Mouse (Mus musculus): ENCODE results near the gene Cyp4f18.
"Not testable (repeated sequence)": the region's sequence is repeated elsewhere in the genome, so short reads cannot be mapped to it uniquely, and the experiment has no call there.

Gene Cyp4f18

GRCm38 (mm10) chr8:71974211-71974610 lies 35.2 kb downstream of the Cyp4f18 start:
- DNase-seq = no peak

GRCm38 (mm10) chr8:71971945-71972344 lies 37.5 kb downstream of the Cyp4f18 start:
- DNase-seq = peak; percentile 50 to 51

GRCm38 (mm10) chr8:71968636-71969035 lies 40.8 kb downstream of the Cyp4f18 start:
- DNase-seq = no peak

GRCm38 (mm10) chr8:71968100-71968499 lies 41.3 kb downstream of the Cyp4f18 start:
- no peak for DNase-seq

GRCm38 (mm10) chr8:71967261-71967660 lies 42.2 kb downstream of the Cyp4f18 start:
- DNase-seq = no peak

GRCm38 (mm10) chr8:71966411-71966810 lies 43.0 kb downstream of the Cyp4f18 start:
- no peak for DNase-seq

- DNase-seq = no peak
Measured at GRCm38 (mm10) chr8:71965166-71965565, 44.3 kb downstream of the Cyp4f18 start.

- DNase-seq = no peak
Measured at GRCm38 (mm10) chr8:71964051-71964450, 45.4 kb downstream of the Cyp4f18 start.

- no peak for DNase-seq
Measured at GRCm38 (mm10) chr8:71961796-71962195, 47.6 kb downstream of the Cyp4f18 start.

- DNase-seq = no peak
Measured at GRCm38 (mm10) chr8:71960483-71960882, 48.9 kb downstream of the Cyp4f18 start.

GRCm38 (mm10) chr8:71954666-71955065 lies 54.8 kb downstream of the Cyp4f18 start:
- DNase-seq = no peak

- not testable (repeated sequence) for DNase-seq
Measured at GRCm38 (mm10) chr8:71952961-71953700, 56.3 kb downstream of the Cyp4f18 start.

- no peak for DNase-seq
Measured at GRCm38 (mm10) chr8:71952489-71952888, 56.9 kb downstream of the Cyp4f18 start.

- peak in 1 of 2 experiments; percentile 19 for DNase-seq
Measured at GRCm38 (mm10) chr8:71951436-71952161, 57.8 kb downstream of the Cyp4f18 start.

- peak; percentile 99 for DNase-seq
Measured at GRCm38 (mm10) chr8:71950482-71951221, 58.8 kb downstream of the Cyp4f18 start, which contains the start of gene Zfp961. Zfp961 (plus strand) TSS chr8:71951038.

- DNase-seq = no peak
Measured at GRCm38 (mm10) chr8:71948624-71949023, 60.8 kb downstream of the Cyp4f18 start.

GRCm38 (mm10) chr8:71941776-71942175 lies 67.7 kb downstream of the Cyp4f18 start:
- DNase-seq = no peak

- no peak for DNase-seq
Measured at GRCm38 (mm10) chr8:71940293-71941208, 68.9 kb downstream of the Cyp4f18 start.
